Mouse (Mus musculus) brain, adult 2 months (tissue): ENCODE measurements around the gene Cyp2b10.
"Not testable (repeated sequence)": the region's sequence is repeated elsewhere in the genome, so short reads cannot be mapped to it uniquely, and the experiment has no call there.

Experiments used
- DNase-seq: peaks from one replicate; pipeline ENCODE4 v3.0.0; 2011; ENCODE audit warnings: low read depth, low spot score

Gene Cyp2b10

GRCm38 (mm10) chr7:25910046-25910445 lies 12.6 kb downstream of the Cyp2b10 start:
- no peak for DNase-seq

- DNase-seq = no peak
Measured at GRCm38 (mm10) chr7:25916116-25916515, 18.7 kb downstream of the Cyp2b10 start.

GRCm38 (mm10) chr7:25917271-25917670 lies 19.9 kb downstream of the Cyp2b10 start:
- DNase-seq = not testable (repeated sequence)

GRCm38 (mm10) chr7:25919467-25919866 lies 22.0 kb downstream of the Cyp2b10 start:
- no peak for DNase-seq

GRCm38 (mm10) chr7:25945274-25945673 lies 47.9 kb downstream of the Cyp2b10 start:
- no peak for DNase-seq
